Mouse (Mus musculus): ENCODE measurements around the gene Ntm. TPM values are rescaled to one million over a fixed set of nuclear protein-coding genes. Genes with fewer than 3 reads are reported as not detected.

Ntm gene
- polyA plus RNA-seq, 1 experiment, result not detected

DNA sequence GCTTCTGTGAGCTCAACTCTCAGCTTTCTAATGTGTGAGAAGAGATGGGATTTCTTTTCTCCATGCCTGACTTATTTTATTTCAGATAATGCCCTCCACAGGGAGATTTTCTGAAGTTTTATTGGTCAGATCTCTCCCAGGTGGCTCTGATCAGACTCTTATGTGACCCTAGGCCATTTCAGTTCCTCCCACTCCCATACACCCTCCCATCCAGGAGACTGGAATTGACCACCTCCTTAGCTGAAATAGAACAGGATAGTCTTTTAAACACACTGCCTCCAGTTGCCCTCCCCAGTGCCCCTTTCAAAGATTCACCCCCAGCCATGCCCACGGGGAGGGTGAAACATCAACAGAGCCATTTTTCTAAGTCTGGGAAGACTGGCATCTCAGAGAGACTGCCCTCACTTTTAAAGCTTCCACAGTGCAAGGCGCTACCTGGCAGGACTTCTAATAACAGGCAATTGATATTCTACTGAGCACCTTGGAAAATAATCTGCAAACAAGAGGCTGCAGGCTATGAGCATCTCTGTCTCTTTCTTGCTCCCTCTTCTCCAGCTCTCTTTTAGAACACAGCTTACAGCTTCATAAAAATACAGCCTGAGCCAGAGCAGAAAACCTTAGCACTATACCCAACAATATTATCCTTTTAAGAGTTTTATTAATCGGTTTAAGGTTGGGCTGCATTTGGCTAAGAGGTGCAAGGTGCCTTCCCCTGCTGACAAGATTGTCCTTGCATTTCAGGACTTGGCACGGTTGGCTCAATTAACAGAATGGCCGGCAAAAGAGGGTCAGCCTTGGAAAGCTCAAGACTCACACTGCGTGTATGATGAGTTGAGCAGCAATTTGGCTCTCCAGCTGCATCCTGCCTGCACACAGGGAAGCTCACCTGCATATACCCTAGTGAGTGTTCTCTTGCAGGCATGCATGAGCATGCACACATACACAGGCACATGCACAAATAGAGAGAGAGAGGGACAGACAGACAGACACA, 196.7 kb downstream of the Ntm start:
- Histone ChIP-seq H3K4me3 (no peak overlapping the region), H3K79me2 (ENCODE audit: control insufficient read depth, insufficient read depth) (no peaks in the 10 kb centered on the region), H3ac (ENCODE audit: control insufficient read depth, insufficient read length) (no peak overlapping the region), H3K36me3 (ENCODE audit: control insufficient read depth, insufficient read depth) (no peaks in the 10 kb centered on the region), H3K27me3 (ENCODE audit: control insufficient read depth, insufficient read depth, insufficient read length) (no peaks in the 10 kb centered on the region), H3K4me2 (ENCODE audit: low read depth) (no peak overlapping the region)
- TF ChIP-seq E2F4 (IDR thresholded peaks at IDR 0.05; ENCODE audit: insufficient read depth), result no peak

DNA sequence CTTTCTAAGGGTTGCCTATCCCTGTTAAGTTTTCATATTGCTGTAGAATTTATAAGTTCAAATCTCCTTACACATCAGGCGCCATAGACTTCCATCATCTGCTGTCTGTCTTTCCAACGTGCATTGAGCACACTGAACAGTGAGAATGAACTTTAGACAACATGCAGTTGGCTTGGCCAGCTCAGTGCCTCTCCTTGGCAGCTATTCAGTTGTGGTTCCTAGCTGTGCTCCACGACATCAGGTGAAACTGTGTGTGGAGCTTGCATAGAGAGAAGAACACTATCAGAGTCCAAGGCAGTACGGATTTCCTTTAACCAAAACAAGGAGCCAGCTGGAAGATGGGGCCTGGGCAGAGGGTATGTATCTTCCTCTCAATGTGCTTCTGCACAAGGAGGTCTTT, 199.6 kb downstream of the Ntm start:
- no peak overlapping the region for H3ac ChIP-seq (ENCODE audit: control insufficient read depth, insufficient read length)
- no peak for TF ChIP-seq SRF (IDR thresholded peaks at IDR 0.05; ENCODE audit: control insufficient read depth, insufficient read length, low read depth)
- no peaks in the 10 kb centered on the region for H3K79me2 ChIP-seq (ENCODE audit: control insufficient read depth, insufficient read depth)
- no peak overlapping the region for H3K4me3 ChIP-seq
- H3K4me2 ChIP-seq (ENCODE audit: low read depth), result no peak overlapping the region
- H3K36me3 ChIP-seq (ENCODE audit: control insufficient read depth, insufficient read depth), result no peaks in the 10 kb centered on the region
- H3K27me3 ChIP-seq (ENCODE audit: control insufficient read depth, insufficient read depth, insufficient read length), result no peaks in the 10 kb centered on the region

DNA sequence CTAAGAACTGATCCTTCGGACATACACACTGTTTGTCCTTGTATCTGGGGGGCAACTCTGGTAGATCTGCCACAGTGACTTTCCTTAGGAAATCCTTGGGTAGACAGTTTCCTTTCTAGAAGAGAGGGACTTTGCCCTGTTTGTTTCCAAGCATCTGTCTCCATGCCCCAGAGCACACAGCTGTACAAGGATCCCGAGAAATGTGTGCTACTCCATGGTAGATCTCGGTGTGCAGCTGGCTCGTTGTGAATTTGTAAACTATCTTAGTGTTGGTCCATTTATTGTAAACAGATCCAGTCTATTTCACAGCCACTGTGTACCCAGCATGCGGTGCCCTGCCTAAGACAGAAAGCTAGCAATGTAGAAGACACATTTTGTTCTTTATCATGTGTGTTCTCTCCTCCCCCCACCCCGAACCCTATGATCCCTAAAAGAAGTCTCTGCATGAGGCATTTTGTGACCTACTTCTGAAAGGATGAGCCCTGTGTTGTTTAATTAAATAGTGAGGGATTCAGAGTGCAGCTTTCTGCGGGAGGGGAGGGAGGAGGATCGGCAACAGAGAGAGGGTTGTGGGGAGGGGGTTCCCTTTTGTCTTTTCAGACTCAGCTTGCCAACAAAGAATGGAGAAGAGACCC, 200.9 kb downstream of the Ntm start:
- H3K79me2 ChIP-seq (ENCODE audit: control insufficient read depth, insufficient read depth), result no peaks in the 10 kb centered on the region
- no peak for TF ChIP-seq POLR2AphosphoS2 (IDR thresholded peaks at IDR 0.05; ENCODE audit: insufficient read length, low read depth)
- no peak for TF ChIP-seq TCF3 (IDR thresholded peaks at IDR 0.05; ENCODE audit: insufficient read length, low read depth)
- TF ChIP-seq REST (IDR thresholded peaks at IDR 0.05; ENCODE audit: insufficient read depth, insufficient read length), result no peak
- no peak for TF ChIP-seq MYOD1 (IDR thresholded peaks at IDR 0.05; ENCODE audit: control insufficient read depth in 1 of 3, insufficient read length in 2 of 3, low read depth in 2 of 3)
- TF ChIP-seq E2F4 (IDR thresholded peaks at IDR 0.05; ENCODE audit: insufficient read depth), result no peak
- no peak for TF ChIP-seq MAX (IDR thresholded peaks at IDR 0.05; ENCODE audit: low read depth)
- no peak for TF ChIP-seq MYOG (IDR thresholded peaks at IDR 0.05; ENCODE audit: control insufficient read depth in 1 of 3, insufficient read depth in 1 of 3, insufficient read length in 2 of 3, low read depth in 2 of 3)
- no peak for TF ChIP-seq CEBPB (IDR thresholded peaks at IDR 0.05; ENCODE audit: insufficient read depth, poor library complexity, severe bottlenecking)
- no peak for TF ChIP-seq USF1 (IDR thresholded peaks at IDR 0.05; ENCODE audit: low read depth)
- no peak for TF ChIP-seq SRF (IDR thresholded peaks at IDR 0.05; ENCODE audit: control insufficient read depth, insufficient read length, low read depth)
- H3K4me2 ChIP-seq (ENCODE audit: low read depth), result no peak overlapping the region
- no peaks in the 10 kb centered on the region for H3K27me3 ChIP-seq (ENCODE audit: control insufficient read depth, insufficient read depth, insufficient read length)
- H3ac ChIP-seq (ENCODE audit: control insufficient read depth, insufficient read length), result no peak overlapping the region
- no peaks in the 10 kb centered on the region for H3K36me3 ChIP-seq (ENCODE audit: control insufficient read depth, insufficient read depth)
- H3K4me3 ChIP-seq, result no peak overlapping the region

DNA sequence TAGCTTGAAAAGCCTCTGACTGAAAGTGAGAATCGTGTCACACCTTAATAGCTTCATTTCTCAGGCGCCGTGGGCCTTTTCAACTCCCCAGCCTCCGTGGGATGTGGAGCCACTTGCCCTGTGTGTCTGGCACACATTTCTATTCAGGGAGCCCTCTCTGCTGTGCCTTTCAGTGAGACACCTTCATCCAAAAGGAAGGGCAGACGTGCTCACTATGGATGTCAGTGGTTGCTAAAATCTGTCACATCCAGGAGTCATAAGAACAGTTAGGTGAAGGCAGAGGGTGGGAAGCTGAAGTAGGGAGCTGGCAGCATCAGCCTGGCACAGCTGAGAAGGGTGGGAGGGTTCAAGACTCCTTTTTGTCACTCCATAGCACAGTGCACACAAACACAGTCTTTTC, 201.4 kb downstream of the Ntm start:
- H3K4me3 ChIP-seq, result no peak overlapping the region
- TF ChIP-seq MYOD1 (IDR thresholded peaks at IDR 0.05; ENCODE audit: control insufficient read depth in 1 of 3, insufficient read length in 2 of 3, low read depth in 2 of 3), result no peak
- no peak for TF ChIP-seq E2F4 (IDR thresholded peaks at IDR 0.05; ENCODE audit: insufficient read depth)
- TF ChIP-seq POLR2AphosphoS2 (IDR thresholded peaks at IDR 0.05; ENCODE audit: insufficient read length, low read depth), result no peak
- no peak for TF ChIP-seq REST (IDR thresholded peaks at IDR 0.05; ENCODE audit: insufficient read depth, insufficient read length)
- no peak for TF ChIP-seq SRF (IDR thresholded peaks at IDR 0.05; ENCODE audit: control insufficient read depth, insufficient read length, low read depth)
- no peak for TF ChIP-seq TCF3 (IDR thresholded peaks at IDR 0.05; ENCODE audit: insufficient read length, low read depth)
- TF ChIP-seq MYOG (IDR thresholded peaks at IDR 0.05; ENCODE audit: control insufficient read depth in 1 of 3, insufficient read depth in 1 of 3, insufficient read length in 2 of 3, low read depth in 2 of 3), result no peak
- no peak for TF ChIP-seq TCF12 (IDR thresholded peaks at IDR 0.05; ENCODE audit: insufficient read depth, poor library complexity, severe bottlenecking)
- no peak for TF ChIP-seq USF1 (IDR thresholded peaks at IDR 0.05; ENCODE audit: low read depth)
- TF ChIP-seq CEBPB (IDR thresholded peaks at IDR 0.05; ENCODE audit: insufficient read depth, poor library complexity, severe bottlenecking), result no peak
- no peak for TF ChIP-seq MAX (IDR thresholded peaks at IDR 0.05; ENCODE audit: low read depth)
- no peak for TF ChIP-seq POLR2A (IDR thresholded peaks at IDR 0.05; ENCODE audit: insufficient read length, low read depth)
- no peak overlapping the region for H3K4me2 ChIP-seq (ENCODE audit: low read depth)
- H3ac ChIP-seq (ENCODE audit: control insufficient read depth, insufficient read length), result no peak overlapping the region
- H3K27me3 ChIP-seq (ENCODE audit: control insufficient read depth, insufficient read depth, insufficient read length), result no peaks in the 10 kb centered on the region
- H3K36me3 ChIP-seq (ENCODE audit: control insufficient read depth, insufficient read depth), result no peaks in the 10 kb centered on the region
- H3K79me2 ChIP-seq (ENCODE audit: control insufficient read depth, insufficient read depth), result no peaks in the 10 kb centered on the region

DNA sequence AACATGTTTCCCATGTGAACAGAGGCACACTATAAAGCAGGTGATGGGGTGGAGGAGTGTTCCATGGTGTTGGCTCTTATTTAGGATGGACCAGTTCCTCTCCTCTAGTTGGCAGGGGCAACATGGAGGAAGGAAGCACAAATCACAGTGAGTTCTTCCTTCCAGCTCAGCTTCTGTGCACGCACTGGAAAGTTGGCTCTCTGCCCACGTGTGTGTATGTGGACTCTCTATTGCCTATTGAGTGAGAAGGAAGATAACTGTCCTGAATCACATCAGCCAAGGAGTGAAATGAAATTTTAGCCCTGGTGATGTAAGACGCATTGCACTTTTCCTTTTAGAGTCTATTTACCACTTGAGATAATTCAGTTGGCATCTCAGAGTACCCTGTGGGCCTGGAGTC, 203.0 kb downstream of the Ntm start:
- H3K4me2 ChIP-seq (ENCODE audit: low read depth), result no peak overlapping the region

More for the DNA sequence above, 203.0 kb downstream of the Ntm start:
- no peak overlapping the region for H3K4me3 ChIP-seq
- no peak for TF ChIP-seq MYOG (IDR thresholded peaks at IDR 0.05; ENCODE audit: control insufficient read depth in 1 of 3, insufficient read depth in 1 of 3, insufficient read length in 2 of 3, low read depth in 2 of 3)
- TF ChIP-seq TCF3 (IDR thresholded peaks at IDR 0.05; ENCODE audit: insufficient read length, low read depth), result no peak
- TF ChIP-seq REST (IDR thresholded peaks at IDR 0.05; ENCODE audit: insufficient read depth, insufficient read length), result no peak
- TF ChIP-seq E2F4 (IDR thresholded peaks at IDR 0.05; ENCODE audit: insufficient read depth), result no peak
- TF ChIP-seq MAX (IDR thresholded peaks at IDR 0.05; ENCODE audit: low read depth), result no peak
- no peak for TF ChIP-seq MYOD1 (IDR thresholded peaks at IDR 0.05; ENCODE audit: control insufficient read depth in 1 of 3, insufficient read length in 2 of 3, low read depth in 2 of 3)
- TF ChIP-seq TCF12 (IDR thresholded peaks at IDR 0.05; ENCODE audit: insufficient read depth, poor library complexity, severe bottlenecking), result no peak
- TF ChIP-seq SRF (IDR thresholded peaks at IDR 0.05; ENCODE audit: control insufficient read depth, insufficient read length, low read depth), result no peak
- no peak for TF ChIP-seq CEBPB (IDR thresholded peaks at IDR 0.05; ENCODE audit: insufficient read depth, poor library complexity, severe bottlenecking)
- TF ChIP-seq USF1 (IDR thresholded peaks at IDR 0.05; ENCODE audit: low read depth), result no peak
- TF ChIP-seq POLR2AphosphoS2 (IDR thresholded peaks at IDR 0.05; ENCODE audit: insufficient read length, low read depth), result no peak
- no peak for TF ChIP-seq POLR2A (IDR thresholded peaks at IDR 0.05; ENCODE audit: insufficient read length, low read depth)
- no peaks in the 10 kb centered on the region for H3K27me3 ChIP-seq (ENCODE audit: control insufficient read depth, insufficient read depth, insufficient read length)
- H3ac ChIP-seq (ENCODE audit: control insufficient read depth, insufficient read length), result no peak overlapping the region
- no peaks in the 10 kb centered on the region for H3K79me2 ChIP-seq (ENCODE audit: control insufficient read depth, insufficient read depth)
- H3K36me3 ChIP-seq (ENCODE audit: control insufficient read depth, insufficient read depth), result no peaks in the 10 kb centered on the region
